Comparison of ENCODE assay signal across 11 mouse cellular contexts in the genomic region with DNA sequence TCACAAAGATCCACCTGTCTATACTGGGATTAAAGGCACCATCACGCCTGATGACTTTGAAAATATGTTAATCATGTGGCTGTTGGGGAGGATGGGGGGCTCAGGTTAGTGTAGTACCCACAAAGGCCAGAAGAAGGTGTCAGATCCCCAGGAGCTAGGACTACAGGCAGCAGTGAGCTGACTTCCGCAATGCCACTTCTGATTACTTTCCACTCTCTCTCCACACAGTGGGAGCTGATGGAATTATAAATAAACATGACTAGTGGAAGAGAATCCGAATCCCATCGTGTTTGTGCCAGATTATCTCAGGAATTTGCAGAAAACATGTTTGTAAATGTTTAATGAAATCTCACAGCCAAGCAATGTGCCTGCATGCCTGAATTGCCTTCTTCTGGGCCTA. TPM values are rescaled to one million over a fixed set of nuclear protein-coding genes. Genes with fewer than 3 reads are reported as not detected.
A peak's percentile ranks its signal among the peaks of the same experiment; 100 is the strongest.
DNase-seq lines count a peak whose midpoint lies in the region; ATAC-seq and TF ChIP-seq lines count a peak whose summit lies in the region.
"Had no signal": no experiment of that assay in that cellular context is flagged by ENCODE, and none has a peak within 500 bp of the region (broad histone marks: within the 10 kb centered on the region; RNA-seq: fewer than 3 reads in every experiment).

No protein-coding gene starts in this region.

- TF ChIP-seq EP300 in stomach, postnatal 0 days (optimal IDR thresholded peaks at IDR 0.05) = no peak

- WGBS in midbrain, postnatal 0 days = 32% methylated on average over 4 of the region's 4 CpGs
- WGBS in midbrain, embryonic 13.5 days = 31% methylated on average over 4 of the region's 4 CpGs
- WGBS in kidney, postnatal 0 days = 41% methylated on average over 4 of the region's 4 CpGs
- WGBS in stomach, postnatal 0 days = 34% methylated on average over 4 of the region's 4 CpGs

- H3K9ac ChIP-seq in midbrain, postnatal 0 days (replicated peaks; ENCODE audit: low read length, poor library complexity, severe bottlenecking) = no peak overlapping the region
- no peak overlapping the region for H3K9ac ChIP-seq in midbrain, embryonic 13.5 days (replicated peaks)
- H3K9ac ChIP-seq in kidney, postnatal 0 days (ENCODE audit: low read depth, low read length) = no peak overlapping the region
- H3K9ac ChIP-seq in stomach, postnatal 0 days (ENCODE audit: low read length) = no peak overlapping the region

- H3K4me3 ChIP-seq in midbrain, postnatal 0 days (ENCODE audit: low read depth, low read length) = no peak overlapping the region
- no peak overlapping the region for H3K4me3 ChIP-seq in midbrain, embryonic 13.5 days (replicated peaks)
- H3K4me3 ChIP-seq in kidney, postnatal 0 days (replicated peaks; ENCODE audit: low read depth, low read length) = no peak overlapping the region
- H3K4me3 ChIP-seq in stomach, postnatal 0 days (ENCODE audit: low read depth, low read length) = no peak overlapping the region

- H3K36me3 ChIP-seq in midbrain, postnatal 0 days (ENCODE audit: insufficient read depth, low read length) = no peaks in the 10 kb centered on the region
- H3K36me3 ChIP-seq in midbrain, embryonic 13.5 days = no peaks in the 10 kb centered on the region
- H3K36me3 ChIP-seq in kidney, postnatal 0 days (ENCODE audit: insufficient read depth, low read length) = no peaks in the 10 kb centered on the region
- no peaks in the 10 kb centered on the region for H3K36me3 ChIP-seq in stomach, postnatal 0 days (ENCODE audit: control insufficient read depth, insufficient read depth, low read length)

- DNase-seq in cerebellum, postnatal 14 days = peak; percentile 43 to 61
- DNase-seq in cerebellum, adult 9-10 months = no peak
- DNase-seq in midbrain, postnatal 0 days (ENCODE audit: low spot score) = peak; percentile 61
- DNase-seq in kidney, postnatal 0 days (ENCODE audit: low spot score) = peak; percentile 55
- DNase-seq in stomach, postnatal 0 days (ENCODE audit: low spot score) = peak; percentile 33
- DNase-seq in left cerebral cortex, adult 18-20 months (ENCODE audit: low spot score in 2 of 2) = no peak
- DNase-seq: cerebellum, postnatal 36 days had no signal

- no peaks in the 10 kb centered on the region for H3K4me1 ChIP-seq in midbrain, postnatal 0 days (ENCODE audit: insufficient read depth, low read length)
- peaks cover 18% of the 10 kb centered on the region for H3K4me1 ChIP-seq in midbrain, embryonic 13.5 days (replicated peaks)
- peaks cover 10% of the 10 kb centered on the region; the same call in 1 of the 2 replicates for H3K4me1 ChIP-seq in kidney, postnatal 0 days (replicated peaks; ENCODE audit: insufficient read depth, low read length)
- H3K4me1 ChIP-seq in stomach, postnatal 0 days (replicated peaks; ENCODE audit: control insufficient read depth, insufficient read depth) = no peaks in the 10 kb centered on the region

- no peaks in the 10 kb centered on the region for H3K9me3 ChIP-seq in midbrain, postnatal 0 days (ENCODE audit: low read length)
- H3K9me3 ChIP-seq in midbrain, embryonic 13.5 days = no peaks in the 10 kb centered on the region
- H3K9me3 ChIP-seq in kidney, postnatal 0 days (replicated peaks; ENCODE audit: low read length) = no peaks in the 10 kb centered on the region
- no peaks in the 10 kb centered on the region for H3K9me3 ChIP-seq in stomach, postnatal 0 days (ENCODE audit: control insufficient read depth, low read length)

- no peaks in the 10 kb centered on the region for H3K27me3 ChIP-seq in midbrain, postnatal 0 days (ENCODE audit: insufficient read depth, low read length)
- H3K27me3 ChIP-seq in midbrain, embryonic 13.5 days = no peaks in the 10 kb centered on the region
- no peaks in the 10 kb centered on the region for H3K27me3 ChIP-seq in kidney, postnatal 0 days (ENCODE audit: insufficient read depth, low read length)
- no peaks in the 10 kb centered on the region for H3K27me3 ChIP-seq in stomach, postnatal 0 days (ENCODE audit: control insufficient read depth, insufficient read depth, low read length)

- no peak overlapping the region for H3K4me2 ChIP-seq in midbrain, postnatal 0 days (ENCODE audit: low read depth, low read length, poor library complexity, severe bottlenecking)
- no peak overlapping the region for H3K4me2 ChIP-seq in midbrain, embryonic 13.5 days (replicated peaks)
- no peak overlapping the region for H3K4me2 ChIP-seq in kidney, postnatal 0 days (ENCODE audit: low read length)
- no peak overlapping the region for H3K4me2 ChIP-seq in stomach, postnatal 0 days (replicated peaks; ENCODE audit: low read depth)
- H3K4me2 ChIP-seq: heart, embryonic 11.5 days had no signal

- peak; percentile 61 for TF ChIP-seq CTCF in midbrain, postnatal 0 days (IDR thresholded peaks at IDR 0.05)
- TF ChIP-seq CTCF in kidney, postnatal 0 days (IDR thresholded peaks at IDR 0.05; ENCODE audit: low read depth) = peak; percentile 69
- peak; percentile 71 for TF ChIP-seq CTCF in stomach, postnatal 0 days (IDR thresholded peaks at IDR 0.05; ENCODE audit: low read depth)

- no peak overlapping the region for H3K27ac ChIP-seq in midbrain, postnatal 0 days (ENCODE audit: low read depth, low read length)
- no peak overlapping the region for H3K27ac ChIP-seq in midbrain, embryonic 13.5 days
- H3K27ac ChIP-seq in kidney, postnatal 0 days = no peak overlapping the region
- no peak overlapping the region for H3K27ac ChIP-seq in stomach, postnatal 0 days (replicated peaks)
- H3K27ac ChIP-seq: macrophage had no signal

- 0 out of 2 replicates have a peak, but pooled peaks have one; percentile 44 for ATAC-seq in midbrain, postnatal 0 days (ENCODE audit: low FRiP score)
- no peak for ATAC-seq in midbrain, embryonic 13.5 days
- peak; percentile 37; the same call in 1 of the 2 replicates for ATAC-seq in kidney, postnatal 0 days (replicated peaks; ENCODE audit: low FRiP score, low read depth)
- peak; percentile 61; the same call in 1 of the 2 replicates for ATAC-seq in stomach, postnatal 0 days (ENCODE audit: low FRiP score, low TSS enrichment)
- ATAC-seq in CD4-positive, CD25-positive, alpha-beta regulatory T cell, adult 4 months = no peak

RNA-seq across cellular contexts. Expression of a gene that starts 46.1 kb away (rescaled TPM):
- total RNA-seq in midbrain, postnatal 0 days (2014; rRNA removed) = 20.9 and 21.3 TPM in 2 replicates
- polyA plus RNA-seq in midbrain, postnatal 0 days (2015; fragmentation: Nextera tagmentation; extraction: Ambion mirVana) = 7.8 and 9.0 TPM in 2 replicates
- 7.5 and 10.1 TPM in 2 replicates for polyA plus RNA-seq in midbrain, embryonic 13.5 days (2015; fragmentation: Nextera tagmentation; extraction: Ambion mirVana)
- polyA plus RNA-seq in kidney, postnatal 0 days (2015; fragmentation: Nextera tagmentation; extraction: Ambion mirVana) = 11.8 and 12.1 TPM in 2 replicates
- 10.1 and 11.7 TPM in 2 replicates for polyA plus RNA-seq in stomach, postnatal 0 days (2015; fragmentation: Nextera tagmentation; extraction: Ambion mirVana)
- total RNA-seq in left cerebral cortex, adult 18-20 months (2021) = 10 to 100 TPM; 18.7 to 21.5 TPM
- 10 to 100 TPM in 1 of 2 experiments, 1 to 10 TPM in 1; 4.9 to 17.0 TPM for polyA plus RNA-seq in CD4-positive, CD25-positive, alpha-beta regulatory T cell, adult 4 months (2017; shearing (Covaris generic))

Comparison
In these comparisons a context has a peak if more than half of its experiments do, and no peak if none do; other contexts are left out.
1. DNase-seq: peak in cerebellum, postnatal 14 days (2 of 2), midbrain, postnatal 0 days (single experiment), kidney, postnatal 0 days (single experiment) and stomach, postnatal 0 days (single experiment); none in cerebellum, adult 9-10 months (single experiment) and left cerebral cortex, adult 18-20 months (0 of 2).
2. ATAC-seq: peak in midbrain, postnatal 0 days (single experiment), kidney, postnatal 0 days (single experiment) and stomach, postnatal 0 days (single experiment); none in midbrain, embryonic 13.5 days (single experiment) and CD4-positive, CD25-positive, alpha-beta regulatory T cell, adult 4 months (single experiment).
3. Peak in every context shown above with its lines, with median percentiles within 50 percentile points of each other: CTCF ChIP-seq.